Mouse (Mus musculus) layer of hippocampus, postnatal 10 days (tissue): ENCODE data around the gene Igsf3. TPM values are rescaled to one million over a fixed set of nuclear protein-coding genes. Genes with fewer than 3 reads are reported as not detected.

Experiments used
- DNase-seq, 2 experiments: peaks; one replicate each; pipeline ENCODE4 v3.0.0; 2021; ENCODE audit warnings: low spot score in 2 of 2
- total RNA-seq, 2 experiments: library from RNA; stranded (reverse); gene quantifications; 2 replicates each; pipeline ENCODE4 v1.2.3; 2021

The Igsf3 gene
- total RNA-seq, 2 experiments from 2014 or later = 57.3 to 57.7 TPM

GRCm38 (mm10) chr3:101372345-101372980, 4.4 kb upstream of the Igsf3 start:
- peak; percentile 67 to 73 for DNase-seq

DNA sequence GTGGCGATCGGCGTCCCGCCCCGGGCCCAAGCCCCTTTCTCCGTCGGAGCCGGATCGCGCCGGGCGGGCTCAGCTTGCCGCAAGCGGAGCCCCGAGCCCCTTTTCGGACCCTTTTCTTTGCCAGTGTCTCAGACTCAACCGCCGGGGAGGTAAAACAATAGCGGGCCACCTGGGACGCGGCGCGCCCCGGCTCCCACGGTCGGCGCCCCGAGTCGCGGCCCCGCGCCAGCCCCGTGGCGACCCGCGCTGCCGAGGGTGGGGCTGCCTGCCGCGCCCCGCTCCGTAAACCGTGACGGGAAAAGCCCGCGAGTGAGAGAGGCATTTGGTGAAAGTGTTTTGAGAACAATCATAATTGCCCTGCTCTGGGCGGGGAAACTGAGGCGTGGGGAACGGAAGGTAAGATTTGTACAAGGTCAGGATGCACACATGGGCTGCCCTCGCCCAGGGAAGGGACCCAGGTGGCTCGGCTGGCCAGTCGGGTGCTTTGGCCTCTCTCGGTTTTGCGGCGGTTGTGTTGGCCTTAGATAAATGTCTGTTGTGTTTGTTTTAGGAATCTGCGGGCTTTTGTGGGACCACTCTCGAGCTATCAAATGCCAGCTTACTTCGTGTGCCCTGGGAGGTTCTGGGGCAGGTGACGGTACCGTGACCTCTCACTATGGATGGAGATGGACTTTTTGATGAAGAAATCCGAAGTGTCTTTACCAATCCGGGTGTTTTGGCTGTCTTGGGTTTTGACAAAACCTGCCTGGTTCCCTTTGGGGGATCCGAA, 557 bp downstream of the Igsf3 start:
- DNase-seq = no peak

DNA sequence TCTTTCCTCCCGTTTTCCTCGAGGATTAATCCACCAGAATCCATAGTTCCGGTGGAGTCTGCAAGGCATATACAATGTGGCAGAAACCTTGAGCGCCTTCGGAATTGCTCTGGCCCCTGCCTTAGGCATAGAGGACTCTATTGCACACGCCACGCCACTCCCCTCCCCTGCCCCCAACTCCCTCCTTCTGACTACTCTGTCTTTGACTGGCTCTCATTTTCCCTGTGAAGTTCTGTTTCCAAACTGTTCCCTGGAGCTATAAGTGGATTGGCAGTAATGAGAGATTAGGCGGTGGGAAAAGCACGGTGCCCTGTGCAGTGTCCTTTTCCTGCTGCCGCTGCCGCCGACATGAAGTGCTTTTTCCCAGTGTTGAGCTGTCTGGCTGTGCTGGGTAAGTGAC, 1.2 kb downstream of the Igsf3 start:
- DNase-seq = no peak

DNA sequence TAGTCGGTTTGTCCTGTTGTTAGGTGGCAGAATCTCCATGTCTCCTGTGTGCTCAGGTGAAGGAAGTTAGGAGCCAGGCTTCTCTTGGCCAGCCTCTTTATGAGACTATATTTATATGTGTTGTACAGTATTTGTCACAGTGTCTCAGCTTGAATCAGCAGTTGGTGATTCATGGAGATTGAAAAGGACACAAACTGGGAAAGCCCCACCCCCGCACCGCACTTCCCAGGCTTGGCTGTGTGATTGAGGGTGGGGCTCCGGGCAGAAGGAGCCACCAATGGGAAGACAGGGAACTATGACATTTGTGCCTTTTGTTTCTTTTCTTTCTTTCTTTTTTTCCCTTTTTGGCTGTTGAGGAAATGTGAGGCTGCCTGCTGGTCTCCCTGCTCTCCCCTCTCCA, 2.9 kb downstream of the Igsf3 start:
- peak; percentile 59 to 73 for DNase-seq

GRCm38 (mm10) chr3:101381691-101382090, 4.8 kb downstream of the Igsf3 start:
- DNase-seq = no peak

DNA sequence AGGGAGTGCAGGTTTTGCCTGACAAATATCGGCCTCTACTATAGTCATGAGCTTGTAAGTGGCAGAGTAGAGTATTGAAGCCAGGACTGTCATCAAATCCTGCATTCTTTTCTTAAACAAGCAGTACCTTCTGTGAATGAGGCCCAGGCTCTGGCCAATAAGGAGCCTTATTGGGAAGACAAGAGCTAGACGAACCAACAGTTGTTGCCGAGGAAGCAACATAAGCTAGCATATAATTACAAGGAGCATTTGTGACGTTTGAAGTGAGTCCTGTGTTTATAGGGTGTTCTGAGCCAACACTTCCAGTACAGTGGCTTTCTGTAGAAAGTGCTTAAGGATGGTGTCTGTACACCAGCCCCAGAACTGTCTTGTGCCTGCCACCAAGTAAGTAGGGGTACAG, 5.9 kb downstream of the Igsf3 start:
- DNase-seq = no peak

DNA sequence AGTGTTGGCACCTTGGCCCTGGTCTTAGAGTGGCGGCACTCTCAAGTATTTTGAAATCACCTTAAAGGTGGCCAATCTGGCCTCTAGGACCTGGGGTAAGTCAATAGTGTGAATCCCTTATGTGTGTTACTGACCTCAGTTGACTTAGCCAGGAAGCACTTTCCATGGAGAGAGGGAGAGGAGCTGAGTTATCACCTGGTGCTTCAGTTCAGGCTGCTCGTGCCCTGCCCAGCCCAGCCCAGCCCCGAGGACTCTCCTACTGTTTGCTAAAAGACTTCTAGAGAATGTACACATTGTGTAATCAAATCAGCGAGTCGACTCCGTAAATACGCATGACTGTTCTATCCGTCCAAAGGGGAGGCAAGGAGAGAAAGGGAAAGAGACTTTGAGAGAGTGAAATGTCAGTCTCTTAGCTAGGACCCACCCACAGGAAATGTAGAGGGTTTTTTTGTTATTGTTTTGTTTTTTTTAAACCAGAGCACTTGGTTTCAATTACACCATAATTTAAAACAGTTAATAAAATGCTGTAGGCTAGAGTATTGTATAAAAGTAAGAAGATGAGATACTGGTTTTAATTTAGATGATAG, 9.6 kb downstream of the Igsf3 start:
- DNase-seq = no peak

- DNase-seq = no peak
Measured at GRCm38 (mm10) chr3:101387849-101388248, 11.0 kb downstream of the Igsf3 start.

DNA sequence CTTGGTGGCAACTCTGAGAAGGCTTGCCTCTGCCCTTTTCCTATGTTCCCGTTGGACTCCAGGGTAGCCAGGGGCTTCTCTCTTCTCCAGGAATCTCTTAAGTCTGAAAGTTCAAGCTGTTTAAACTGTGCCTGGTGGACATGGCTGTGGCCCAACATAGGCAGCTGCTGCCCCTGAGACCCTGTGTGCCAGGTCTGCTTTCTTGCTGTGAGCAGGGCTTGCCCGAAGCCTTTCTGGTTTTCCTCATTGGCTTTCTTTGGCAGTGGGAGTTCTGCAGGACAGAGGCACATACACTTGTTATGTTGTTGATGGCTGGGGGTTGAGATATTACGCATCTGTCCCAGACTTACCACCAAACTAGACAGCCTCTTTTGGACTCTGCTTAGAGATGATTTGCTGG, 12.7 kb downstream of the Igsf3 start:
- DNase-seq = no peak

- DNase-seq = peak in 1 of 2 experiments; percentile 21
Measured at GRCm38 (mm10) chr3:101390472-101390871, 13.6 kb downstream of the Igsf3 start.

DNA sequence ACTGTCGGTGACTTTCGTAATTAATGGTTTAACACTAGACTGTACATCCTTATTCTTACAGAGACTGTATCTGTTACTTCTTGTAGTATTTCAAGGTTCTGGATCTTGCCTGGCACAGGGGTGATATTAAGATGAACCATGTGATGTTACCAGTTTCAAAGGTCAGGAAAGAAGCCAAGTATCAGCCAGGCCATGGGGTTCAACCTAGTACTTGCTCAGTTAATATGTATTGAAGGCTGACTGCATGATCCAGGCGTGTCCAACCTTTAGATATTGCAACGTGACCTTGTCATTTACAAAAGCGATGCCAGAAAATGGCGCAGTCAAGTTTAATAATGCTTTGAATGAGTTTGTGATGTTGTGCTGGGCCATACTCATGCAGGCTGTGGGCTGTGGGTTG, 15.1 kb downstream of the Igsf3 start:
- DNase-seq = no peak

DNA sequence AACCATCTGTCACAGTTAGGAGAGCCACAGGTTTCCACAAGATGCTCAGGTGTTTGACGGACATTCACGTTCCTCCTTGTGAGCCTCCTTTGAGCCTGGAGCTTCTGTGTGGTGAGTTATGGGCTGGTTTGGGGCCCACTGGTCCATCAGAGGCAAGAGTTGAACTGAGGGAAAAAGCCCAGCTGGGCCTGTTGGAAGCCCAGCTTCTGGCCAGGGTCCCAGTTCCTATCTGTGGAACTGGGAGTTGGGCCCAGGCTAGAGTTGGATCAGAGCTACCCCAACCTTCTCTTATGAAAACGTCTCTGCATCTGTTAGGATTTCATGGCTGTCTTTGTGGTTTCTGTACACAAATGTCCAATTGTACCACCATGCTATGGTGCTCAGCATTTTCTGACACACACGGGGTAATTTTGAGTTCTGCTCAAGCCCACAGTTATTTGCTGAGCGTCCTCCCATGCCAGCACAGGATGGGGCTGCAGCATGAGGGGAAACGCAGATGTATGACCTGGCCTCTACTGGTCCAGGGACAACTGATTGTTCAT, 16.3 kb downstream of the Igsf3 start:
- no peak for DNase-seq

DNA sequence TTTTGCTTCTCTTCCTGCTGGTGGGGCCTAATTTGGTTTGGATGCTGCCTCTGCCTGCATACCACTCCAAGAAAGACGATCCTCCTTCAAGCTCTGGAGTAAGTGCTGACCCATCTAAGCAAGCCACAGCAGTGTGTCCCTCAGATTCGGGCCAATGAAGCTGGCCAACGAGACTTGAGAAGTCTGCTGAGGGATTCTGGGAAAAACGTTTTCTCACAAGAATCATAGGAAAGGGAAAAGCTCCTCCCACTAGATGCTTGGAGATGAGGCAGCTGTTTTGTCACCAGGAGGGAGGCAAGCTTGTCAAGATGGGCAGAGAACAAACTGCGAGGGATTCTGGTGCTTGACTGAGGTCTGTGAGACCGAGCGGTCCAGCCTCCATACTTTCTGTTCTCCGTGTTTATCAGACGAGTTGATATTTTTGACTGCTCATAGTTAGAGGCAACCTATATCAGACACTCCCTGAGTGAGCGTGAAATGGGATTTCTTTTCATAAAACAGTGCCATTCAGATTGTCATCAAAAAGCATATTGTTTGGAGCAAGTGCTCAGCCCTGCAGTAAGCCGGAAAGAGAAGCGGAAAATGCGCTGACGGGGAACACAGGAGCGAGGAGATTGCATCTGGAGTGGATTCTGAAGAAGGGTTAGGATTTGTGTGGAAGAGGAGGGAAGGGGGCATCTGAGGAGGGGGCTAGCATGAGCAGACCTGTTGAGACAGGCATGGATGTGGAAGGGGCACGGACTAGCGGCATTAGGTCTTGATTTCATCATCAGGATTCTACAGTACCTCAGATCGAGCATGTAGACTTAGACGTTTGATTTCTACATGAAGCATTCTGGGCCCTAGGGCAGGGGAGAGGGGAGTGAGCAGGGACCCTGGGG, 17.0 kb downstream of the Igsf3 start:
- no peak for DNase-seq

- DNase-seq = no peak
Measured at GRCm38 (mm10) chr3:101395341-101395740, 18.5 kb downstream of the Igsf3 start.

DNA sequence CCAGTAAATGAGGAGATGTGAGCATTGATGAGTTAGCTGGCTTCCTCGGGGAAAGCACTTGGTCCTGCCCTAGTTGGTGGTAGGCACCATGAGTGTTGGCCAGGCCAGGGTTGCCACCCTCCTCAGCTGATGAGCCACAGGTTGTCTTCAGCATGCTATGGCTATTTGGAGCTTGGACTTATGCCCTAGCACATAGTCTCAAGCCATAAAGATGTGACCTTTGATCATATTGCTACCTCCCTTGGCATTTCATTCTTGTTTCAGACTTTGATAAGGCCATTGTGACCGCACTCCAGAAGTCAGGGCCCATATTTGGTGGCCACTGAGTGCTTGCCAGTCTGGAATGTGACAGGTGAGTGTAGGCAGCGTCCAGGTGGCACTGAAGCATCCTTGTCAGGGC, 19.2 kb downstream of the Igsf3 start:
- DNase-seq = no peak

DNA sequence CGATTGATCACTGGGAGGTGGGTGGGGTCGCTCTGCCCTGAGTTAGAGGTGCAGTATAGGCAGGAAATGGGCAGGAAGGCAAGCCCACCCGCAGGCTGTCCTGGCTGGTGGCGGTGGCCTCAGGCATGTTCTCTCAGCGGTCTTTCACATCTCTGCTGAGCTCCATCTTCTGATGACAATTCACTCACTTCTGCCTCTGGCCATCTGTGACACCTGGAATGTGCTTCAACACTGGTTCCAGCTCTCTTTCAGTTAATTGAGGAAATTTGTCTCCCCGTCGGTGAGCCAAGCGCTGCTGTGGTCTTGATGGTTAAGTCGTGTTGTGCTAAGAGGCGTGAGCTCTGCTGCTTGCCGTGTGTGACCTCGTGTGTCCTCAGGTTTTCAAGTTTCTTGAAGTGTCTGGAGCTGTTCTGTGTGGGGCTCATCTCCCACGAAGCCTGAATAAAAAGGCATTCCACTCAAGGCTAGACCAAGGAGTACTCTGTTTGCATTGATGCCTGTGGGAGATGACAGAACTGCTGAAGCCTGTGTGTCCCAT, 19.9 kb downstream of the Igsf3 start:
- DNase-seq = no peak

- no peak for DNase-seq
Measured at GRCm38 (mm10) chr3:101397422-101397821, 20.5 kb downstream of the Igsf3 start.

DNA sequence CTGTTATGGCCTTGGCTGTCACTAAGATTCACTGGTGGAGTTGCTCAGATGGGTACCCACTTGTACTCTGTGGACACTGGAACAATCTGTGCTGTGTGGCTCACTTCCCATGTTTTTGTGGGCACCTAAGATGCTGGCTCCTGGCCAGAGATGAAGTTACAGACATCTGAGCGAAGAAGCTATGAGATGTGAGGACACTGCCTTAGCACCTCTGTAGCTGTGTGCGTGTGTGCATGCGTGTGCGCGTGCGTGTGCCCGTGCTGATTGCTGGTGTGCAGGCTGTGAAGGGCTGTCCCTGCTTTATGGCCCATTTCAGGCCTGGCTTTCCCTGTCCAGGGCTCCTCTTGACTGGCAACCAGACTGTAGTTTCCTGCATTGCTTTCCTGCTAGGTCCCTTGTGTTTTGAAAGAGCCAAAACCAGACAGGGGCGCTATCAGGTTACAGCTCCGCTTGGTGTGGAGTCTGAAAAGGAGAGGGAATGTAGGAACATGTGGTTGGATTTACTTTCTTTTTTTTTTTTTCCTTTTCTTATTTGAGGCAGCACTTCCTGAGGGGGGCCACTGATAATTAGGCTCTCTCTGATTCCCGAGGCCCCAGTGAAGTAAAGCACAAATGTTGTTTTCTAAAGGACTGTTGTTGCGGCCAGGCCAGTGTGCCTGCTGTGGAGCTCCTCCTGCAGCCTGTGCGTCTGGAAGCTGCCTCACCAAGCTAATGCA, 21.3 kb downstream of the Igsf3 start:
- no peak for DNase-seq

DNA sequence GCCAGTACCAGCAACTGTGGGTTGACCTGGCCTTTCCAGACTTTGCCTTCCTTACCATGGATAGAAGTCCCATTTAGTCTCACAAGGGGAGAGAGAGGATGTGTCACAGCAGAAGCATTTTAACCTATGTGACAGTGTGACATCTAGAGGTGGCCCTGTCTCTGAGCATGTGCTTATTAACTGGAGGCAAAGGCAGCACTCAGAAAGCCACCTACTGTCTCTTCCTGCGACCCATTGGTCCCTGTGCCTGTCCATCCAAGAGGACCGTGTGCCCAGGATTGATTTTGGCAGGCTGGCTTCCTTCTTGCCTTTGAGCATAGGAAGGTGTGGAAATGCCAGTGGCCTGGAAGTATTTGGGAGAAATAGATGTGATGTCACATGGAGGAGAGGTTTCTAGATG, 22.0 kb downstream of the Igsf3 start:
- DNase-seq = no peak

GRCm38 (mm10) chr3:101401501-101401900, 24.6 kb downstream of the Igsf3 start:
- DNase-seq = no peak
